Mouse (Mus musculus) limb, embryonic 14.5 days (tissue): Measurements from ENCODE around the gene Gm49388. TPM values are rescaled to one million over a fixed set of nuclear protein-coding genes. Genes with fewer than 3 reads are reported as not detected.

Source experiments
- ATAC-seq: fragments of 200-750 bp; cut with Nextera tagmentation; 2 replicates; pipeline ENCODE4 v1.8.0; 2017; ENCODE audit warnings: low read depth, moderate number of reproducible peaks, moderate TSS enrichment; ENCODE audit not compliant: low FRiP score
- DNase-seq: peaks from one replicate; pipeline ENCODE4 v3.0.0-alpha.2; 2015; ENCODE audit warnings: low spot score
- H3K27ac ChIP-seq: fragments of 300-500 bp; sonication (generic); replicated peaks from 2 replicates; pipeline ENCODE4 v1.5.1; 2014; ENCODE audit warnings: low read depth, mild to moderate bottlenecking, low read length, moderate library complexity, mixed read lengths
- H3K27me3 ChIP-seq: fragments of 300-500 bp; sonication (generic); 2 replicates; pipeline ENCODE4 v1.6.1; 2014; ENCODE audit warnings: low read length, mixed read lengths; ENCODE audit not compliant: control insufficient read depth, insufficient read depth
- H3K36me3 ChIP-seq: fragments of 300-500 bp; sonication (generic); 2 replicates; pipeline ENCODE4 v1.6.1; 2014; ENCODE audit warnings: mild to moderate bottlenecking, low read length, moderate library complexity, mixed read lengths; ENCODE audit not compliant: control insufficient read depth, insufficient read depth
- H3K4me1 ChIP-seq: fragments of 300-500 bp; sonication (generic); 2 replicates; pipeline ENCODE4 v1.6.1; 2014; ENCODE audit warnings: antibody characterized with exemption, low read length, mixed read lengths; ENCODE audit not compliant: control insufficient read depth, insufficient read depth
- H3K4me2 ChIP-seq: fragments of 300-500 bp; sonication (generic); replicated peaks from 2 replicates; pipeline ENCODE4 v1.6.1; 2014; ENCODE audit warnings: low read depth, mild to moderate bottlenecking, low read length, moderate library complexity; ENCODE audit not compliant: severe bottlenecking
- H3K4me3 ChIP-seq: fragments of 300-500 bp; sonication (generic); replicated peaks from 2 replicates; pipeline ENCODE4 v1.5.1; 2014; ENCODE audit warnings: low read length
- H3K9ac ChIP-seq: fragments of 300-500 bp; sonication (generic); 2 replicates; pipeline ENCODE4 v1.6.1; 2014; ENCODE audit warnings: mild to moderate bottlenecking, low read depth, low read length, moderate library complexity; ENCODE audit not compliant: severe bottlenecking
- H3K9me3 ChIP-seq: fragments of 300-500 bp; sonication (generic); 2 replicates; pipeline ENCODE4 v1.6.1; 2016; ENCODE audit warnings: low read length; ENCODE audit not compliant: control insufficient read depth
- POLR2A ChIP-seq: fragments of 200-500 bp; IDR thresholded peaks from 2 replicates; pipeline ENCODE4 v1.8.0; 2012; ENCODE audit warnings: inconsistent platforms, mild to moderate bottlenecking, moderate library complexity, borderline replicate concordance; ENCODE audit not compliant: insufficient read depth, insufficient read length; ENCODE audit errors: extremely low read depth
- WGBS: fragments of 180-500 bp; shearing (Covaris S2); extraction: QIAGEN DNeasy Blood & Tissue Kit; methylation state at CpG from one replicate; pipeline ENCODE4 v1.1.7; 2014; 5-methylcytosine and 5-hydroxymethylcytosine counted together
- polyA plus RNA-seq, 2 experiments: library from polyadenylated mRNA; depleted of rRNA in 1 of 2; stranded (reverse) in 1 of 2; unstranded in 1 of 2; fragments of >200 nt; fragmentation: Nextera tagmentation in 1 of 2; extraction: Ambion mirVana in 1 of 2; gene quantifications; 2 replicates each; pipeline versions ENCODE4 v1.2.1 to v1.2.3; 2012 to 2014

Gm49388 gene
- polyA plus RNA-seq, 2 experiments = 0.44 TPM; not detected in 1

DNA sequence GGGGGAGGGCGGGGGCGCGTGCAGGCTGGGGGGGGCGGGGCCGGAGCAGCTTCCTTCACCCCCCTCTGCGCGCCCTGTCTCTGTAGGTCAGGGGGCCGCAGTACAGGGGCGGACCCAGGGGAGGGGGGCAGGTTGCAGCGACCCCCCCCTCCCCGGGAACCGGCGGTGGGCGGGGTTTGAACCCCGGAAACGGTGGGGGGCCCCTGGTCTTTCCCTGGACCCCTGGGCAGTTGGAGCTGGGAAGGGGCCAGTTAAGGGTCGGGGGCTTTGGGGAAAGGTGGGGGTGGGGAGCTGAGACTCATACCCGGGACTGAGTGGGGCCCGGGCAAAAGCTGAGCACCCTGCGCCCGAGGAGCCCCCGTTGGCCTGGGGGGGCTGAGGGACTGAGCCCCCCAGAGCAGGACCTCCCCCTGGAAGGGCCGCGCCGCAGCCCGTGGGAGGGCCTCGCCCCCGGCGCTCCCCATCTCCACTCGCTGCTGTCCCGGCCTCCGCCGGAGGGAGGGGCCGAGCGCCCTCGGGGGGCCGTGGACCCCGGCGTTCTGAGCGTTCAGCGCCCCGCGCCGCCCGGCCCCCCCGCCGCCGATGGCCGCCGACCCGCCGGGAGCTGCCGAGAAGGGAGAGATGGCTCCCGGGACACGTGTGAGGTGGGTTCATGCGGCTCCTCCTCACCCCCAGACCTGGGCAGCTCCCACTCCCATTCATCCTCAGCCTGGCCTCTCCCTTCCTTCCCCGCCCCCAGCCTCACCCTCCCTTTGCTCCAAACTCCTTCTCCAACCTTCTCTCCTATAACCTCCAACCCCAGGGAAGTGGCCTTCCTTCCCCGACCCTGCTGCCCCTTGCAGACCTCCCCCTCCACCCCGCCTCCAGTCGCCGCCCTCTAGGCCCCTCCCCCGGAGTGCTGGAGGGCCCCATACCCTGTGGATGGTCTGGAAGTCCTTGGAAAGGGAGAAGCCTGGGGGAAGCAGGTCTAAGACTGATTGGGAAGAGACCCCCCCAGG, 38.6 kb upstream of the Gm49388 start:
- no peak for ATAC-seq

DNA sequence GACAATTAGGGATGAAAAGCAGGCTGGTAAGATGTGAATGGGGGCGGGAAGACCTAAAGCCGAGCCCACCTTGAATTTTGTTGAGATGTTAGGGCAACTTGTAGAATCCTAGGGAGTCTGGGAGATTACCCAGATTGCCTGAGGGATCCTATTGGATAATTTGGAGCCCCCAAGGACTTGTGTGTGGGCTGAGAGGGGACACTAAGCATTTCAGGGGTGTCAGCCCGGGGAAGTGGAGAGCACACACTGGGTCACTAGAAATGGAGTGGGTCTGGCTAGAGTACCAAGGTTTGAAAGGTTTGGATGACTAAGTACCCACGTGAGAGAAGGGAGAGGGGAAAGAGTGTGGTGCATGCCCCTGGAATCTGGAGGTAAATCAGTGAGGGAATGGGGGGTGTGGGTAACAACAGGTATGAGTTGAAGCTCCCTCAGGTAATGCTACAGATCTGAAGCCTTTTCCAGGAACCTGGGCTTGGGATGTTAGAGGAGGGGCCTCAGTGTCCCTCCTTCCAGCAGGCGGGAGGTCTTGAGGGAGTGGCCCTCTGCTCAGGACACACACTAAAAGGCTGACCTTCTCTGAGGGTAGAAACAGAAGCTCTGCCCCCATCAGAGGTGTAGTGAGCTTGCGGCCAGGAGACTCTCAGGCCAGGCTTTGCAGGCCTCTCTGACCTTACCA, 37.7 kb upstream of the Gm49388 start:
- DNase-seq (no peak), ATAC-seq (no peak)
- Histone ChIP-seq H3K27me3 (no peaks in the 10 kb centered on the region), H3K4me1 (peaks cover 10% of the 10 kb centered on the region; the same call in 1 of the 2 replicates), H3K9ac (peak overlapping the region; percentile 72), H3K36me3 (peaks cover 48% of the 10 kb centered on the region), H3K9me3 (no peaks in the 10 kb centered on the region), H3K27ac (no peak overlapping the region), H3K4me3 (peak overlapping the region; percentile 88), H3K4me2 (peak overlapping the region; percentile 55)
- no peak for TF ChIP-seq POLR2A
- WGBS = 21% methylated on average over 5 of the region's 6 CpGs

More for the DNA sequence above, 38.6 kb upstream of the Gm49388 start:
- H3K4me3 ChIP-seq = peak overlapping the region; percentile 88
- 2% methylated on average over 32 of the region's 62 CpGs for WGBS
- H3K9me3 ChIP-seq = no peaks in the 10 kb centered on the region
- H3K4me1 ChIP-seq = peaks cover 10% of the 10 kb centered on the region; the same call in 1 of the 2 replicates
- peaks cover 39% of the 10 kb centered on the region for H3K36me3 ChIP-seq
- H3K27ac ChIP-seq = peak overlapping the region; percentile 82
- DNase-seq = peak; percentile 42
- H3K4me2 ChIP-seq = peak overlapping the region; percentile 55
- no peak for TF ChIP-seq POLR2A
- H3K27me3 ChIP-seq = no peaks in the 10 kb centered on the region
- peak overlapping the region; percentile 72 for H3K9ac ChIP-seq

DNA sequence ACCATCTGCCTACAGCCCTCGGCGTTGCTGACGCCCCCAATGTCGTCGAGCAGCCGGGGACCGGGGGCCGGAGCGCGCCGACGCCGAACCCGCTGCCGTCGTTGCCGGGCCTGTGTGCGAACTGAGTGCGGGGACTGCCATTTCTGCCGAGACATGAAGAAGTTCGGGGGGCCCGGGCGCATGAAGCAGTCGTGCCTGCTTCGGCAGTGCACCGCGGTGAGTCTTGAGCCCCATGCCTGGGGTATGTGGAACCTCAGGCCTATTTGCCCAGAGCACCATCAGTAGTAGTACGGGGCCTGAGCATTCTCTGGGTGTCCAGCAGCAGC, 37.2 kb upstream of the Gm49388 start:
- H3K9ac ChIP-seq = 0 out of 2 replicates have a peak overlapping the region, but pooled peaks have one; percentile 72
- WGBS = 97% methylated on average over 28 of the region's 28 CpGs
- peak overlapping the region; percentile 55; the same call in 1 of the 2 replicates for H3K4me2 ChIP-seq
- H3K36me3 ChIP-seq = peaks cover 53% of the 10 kb centered on the region
- TF ChIP-seq POLR2A = no peak
- H3K27me3 ChIP-seq = no peaks in the 10 kb centered on the region
- no peaks in the 10 kb centered on the region for H3K9me3 ChIP-seq
- DNase-seq (no peak), ATAC-seq (no peak)
- H3K4me1 ChIP-seq = peaks cover 10% of the 10 kb centered on the region; the same call in 1 of the 2 replicates
- H3K4me3 ChIP-seq = no peak overlapping the region
- H3K27ac ChIP-seq = no peak overlapping the region

DNA sequence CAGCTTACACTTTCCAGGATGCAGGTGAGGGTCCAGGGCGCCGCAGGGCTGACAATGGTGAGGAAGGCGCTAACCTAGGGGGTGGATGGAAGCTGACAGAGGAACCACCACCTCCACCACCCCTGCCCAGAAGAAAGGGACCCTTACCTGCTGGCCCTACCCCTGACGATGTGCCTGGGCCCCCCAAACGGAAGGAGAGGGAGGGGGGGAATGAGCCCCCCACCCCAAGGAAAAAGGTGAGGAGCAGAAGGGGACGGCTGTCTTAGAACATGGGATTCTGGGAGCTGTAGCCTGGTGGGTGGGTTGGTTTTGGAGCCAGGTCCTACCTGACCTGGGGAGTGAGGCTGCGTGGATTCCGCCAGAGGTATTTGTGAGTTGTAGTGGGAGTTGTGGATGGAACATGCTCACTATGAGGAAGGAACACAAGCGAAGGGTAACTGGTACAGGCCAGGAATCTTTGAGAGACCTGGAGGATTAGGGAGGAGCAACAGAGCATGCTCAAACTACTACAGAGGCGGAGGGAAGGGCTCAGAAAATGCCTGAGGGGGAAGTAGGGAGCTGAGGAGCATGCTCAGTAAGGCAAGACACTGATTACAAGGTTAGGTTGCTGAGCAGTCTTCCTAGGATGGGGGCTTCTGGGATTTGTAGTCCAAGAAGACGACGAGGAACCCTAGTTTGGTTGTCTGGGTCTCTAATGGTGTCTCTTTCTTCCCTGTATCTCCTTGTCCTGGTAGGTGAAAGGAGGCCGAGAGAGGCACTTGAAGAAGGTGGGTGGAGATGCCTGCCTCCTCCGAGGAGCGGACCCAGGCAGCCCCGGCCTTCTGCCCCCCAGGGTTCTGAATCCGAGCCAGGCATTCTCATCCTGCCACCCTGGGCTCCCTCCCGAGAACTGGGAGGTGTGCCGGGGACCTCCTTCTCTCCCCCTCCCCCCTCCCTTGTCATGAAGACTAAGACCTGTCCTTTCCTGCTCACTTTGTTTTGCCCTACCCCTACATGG, 35.0 kb upstream of the Gm49388 start:
- DNase-seq (peak; percentile 56), ATAC-seq (no peak)
- Histone ChIP-seq H3K9me3 (no peaks in the 10 kb centered on the region), H3K9ac (no peak overlapping the region), H3K4me2 (no peak overlapping the region), H3K4me1 (0 out of 2 replicates have a peak, but pooled peaks cover 3% of the 10 kb centered on the region), H3K36me3 (peaks cover 76% of the 10 kb centered on the region), H3K27ac (no peak overlapping the region), H3K4me3 (no peak overlapping the region), H3K27me3 (no peaks in the 10 kb centered on the region)
- WGBS = 87% methylated on average over 19 of the region's 19 CpGs
- no peak for TF ChIP-seq POLR2A
